Mouse (Mus musculus) stomach, postnatal 0 days (tissue): ENCODE results near the gene Tub. TPM values are rescaled to one million over a fixed set of nuclear protein-coding genes. Genes with fewer than 3 reads are reported as not detected.
A peak's percentile ranks its signal among the peaks of the same experiment; 100 is the strongest.

ENCODE experiments used
- ATAC-seq: fragments of 200-750 bp; cut with Nextera tagmentation; 2 replicates; pipeline ENCODE4 v1.8.0; 2017; ENCODE audit not compliant: low FRiP score, low TSS enrichment
- DNase-seq: peaks from one replicate; pipeline ENCODE4 v3.0.0-alpha.2; 2016; ENCODE audit warnings: low spot score
- H3K27ac ChIP-seq: fragments of 300-500 bp; sonication (generic); replicated peaks from 2 replicates; pipeline ENCODE4 v1.5.1; 2014; ENCODE audit warnings: mild to moderate bottlenecking, control low read depth
- H3K27me3 ChIP-seq: fragments of 300-500 bp; sonication (generic); 2 replicates; pipeline ENCODE4 v1.6.1; 2014; ENCODE audit warnings: low read length; ENCODE audit not compliant: control insufficient read depth, insufficient read depth
- H3K36me3 ChIP-seq: fragments of 300-500 bp; sonication (generic); 2 replicates; pipeline ENCODE4 v1.6.1; 2014; ENCODE audit warnings: low read length, mixed read lengths; ENCODE audit not compliant: control insufficient read depth, insufficient read depth
- H3K4me1 ChIP-seq: fragments of 300-500 bp; sonication (generic); replicated peaks from 2 replicates; pipeline ENCODE4 v1.6.1; 2014; ENCODE audit warnings: antibody characterized with exemption; ENCODE audit not compliant: control insufficient read depth, insufficient read depth
- H3K4me2 ChIP-seq: fragments of 300-500 bp; sonication (generic); replicated peaks from 2 replicates; pipeline ENCODE4 v1.6.1; 2014; ENCODE audit warnings: low read depth, mild to moderate bottlenecking, control low read depth, moderate library complexity
- H3K4me3 ChIP-seq: fragments of 300-500 bp; sonication (generic); 2 replicates; pipeline ENCODE4 v1.5.1; 2014; ENCODE audit warnings: low read depth, low read length, control low read depth
- H3K9ac ChIP-seq: fragments of 300-500 bp; sonication (generic); 2 replicates; pipeline ENCODE4 v1.6.1; 2014; ENCODE audit warnings: mild to moderate bottlenecking, low read length, control low read depth, mixed read lengths
- H3K9me3 ChIP-seq: fragments of 300-500 bp; sonication (generic); 2 replicates; pipeline ENCODE4 v1.6.1; 2016; ENCODE audit warnings: low read length; ENCODE audit not compliant: control insufficient read depth
- CTCF ChIP-seq: IDR thresholded peaks from 2 replicates; pipeline ENCODE4 v1.5.1; 2016; ENCODE audit warnings: antibody characterized with exemption, low read depth, mild to moderate bottlenecking, moderate library complexity
- EP300 ChIP-seq: optimal IDR thresholded peaks from 2 replicates; pipeline ENCODE3; 2016; ENCODE audit warnings: antibody characterized with exemption
- WGBS: fragments of 180-500 bp; shearing (Covaris S2); extraction: QIAGEN DNeasy Blood & Tissue Kit; methylation state at CpG from one replicate; pipeline ENCODE4 v1.1.7; 2014; 5-methylcytosine and 5-hydroxymethylcytosine counted together
- polyA plus RNA-seq: library from polyadenylated mRNA; unstranded; fragments of >200 nt; fragmentation: Nextera tagmentation; extraction: Ambion mirVana; gene quantifications from 2 replicates; pipeline ENCODE4 v1.2.1, GENCODE M21; 2015

Tub gene
- polyA plus RNA-seq, 1 experiment from 2014 or later: 0.90 TPM

DNA sequence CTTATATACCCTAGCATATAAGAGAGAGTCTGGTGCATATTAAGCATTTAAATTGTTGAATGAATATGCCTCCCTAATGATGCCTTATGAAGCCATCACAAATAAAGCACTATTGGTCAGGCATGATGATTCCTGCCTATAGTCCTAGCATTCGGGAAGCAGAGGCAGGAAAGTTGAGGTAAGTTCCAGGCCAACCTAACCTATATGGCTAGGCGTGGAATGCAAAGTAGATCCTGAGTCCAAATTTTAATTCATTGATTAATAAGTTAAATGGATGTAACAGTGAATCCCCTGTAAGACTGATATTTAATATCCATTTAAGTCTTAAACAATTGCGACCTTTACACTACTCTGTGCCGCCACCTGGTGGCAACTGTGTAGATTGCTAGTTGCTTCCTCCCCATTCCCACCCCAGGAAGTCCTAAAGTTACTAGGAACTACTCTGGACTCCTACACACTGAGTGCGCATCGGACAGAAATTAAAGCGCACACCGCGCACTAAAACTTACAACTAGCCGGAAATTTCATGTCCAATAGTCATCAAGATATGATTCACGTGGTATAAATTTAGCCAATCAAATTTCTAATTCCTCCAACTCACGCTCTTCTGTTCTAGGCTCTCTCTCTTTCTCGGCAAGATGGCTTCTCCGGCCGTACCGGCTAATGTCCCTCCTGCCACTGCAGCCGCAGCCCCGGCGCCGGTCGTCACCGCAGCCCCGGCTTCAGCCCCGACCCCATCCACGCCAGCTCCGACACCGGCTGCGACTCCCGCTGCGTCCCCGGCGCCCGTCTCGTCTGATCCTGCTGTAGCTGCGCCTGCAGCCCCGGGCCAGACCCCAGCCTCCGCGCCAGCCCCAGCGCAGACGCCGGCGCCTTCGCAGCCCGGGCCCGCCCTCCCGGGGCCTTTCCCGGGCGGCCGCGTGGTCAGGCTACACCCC, 16.1 kb upstream of the Tub start, which contains the start of gene Eif3f:
Gene Eif3f, plus strand, starts transcription at position 624 of the 938 bp plus-strand sequence.
- peak within 1 kb of the TSS; percentile 99 for H3K4me3 ChIP-seq
- peak within 1 kb of the TSS; percentile 96 for H3K9ac ChIP-seq
- TF ChIP-seq CTCF (peak; percentile 96), EP300 (no peak)
- WGBS: 1% methylated on average over 50 of the region's 50 CpGs
- peaks cover 7% of the 10 kb centered on the region for H3K36me3 ChIP-seq
- H3K27ac ChIP-seq: peak within 1 kb of the TSS; percentile 84
- H3K9me3 ChIP-seq: no peaks in the 10 kb centered on the region
- no peaks in the 10 kb centered on the region for H3K27me3 ChIP-seq
- peak within 1 kb of the TSS; percentile 85 for H3K4me2 ChIP-seq
- ATAC-seq: peak; percentile 99
- H3K4me1 ChIP-seq: peaks cover 5% of the 10 kb centered on the region
- peak; percentile 93 for DNase-seq

DNA sequence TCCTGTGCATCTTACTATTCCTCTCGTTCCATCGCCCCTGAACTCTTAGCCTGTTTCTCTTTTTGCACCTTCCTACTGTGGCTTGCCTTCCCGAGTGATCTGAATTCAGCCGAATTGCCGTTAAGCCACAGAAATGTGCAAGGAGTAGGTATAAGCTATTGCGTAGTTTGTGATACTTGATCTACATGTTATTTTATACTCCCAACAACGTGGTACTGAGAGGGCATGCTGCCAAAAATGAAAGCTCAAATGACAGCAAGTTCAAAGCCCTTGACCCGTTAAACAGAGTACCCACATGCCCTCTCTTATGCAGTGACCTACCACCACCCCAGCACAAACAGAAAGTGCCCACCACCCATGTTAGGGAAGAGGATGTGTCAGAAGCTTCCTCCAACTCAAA, 15.3 kb upstream of the Tub start:
- 2% methylated on average over 8 of the region's 8 CpGs for WGBS
- TF ChIP-seq CTCF (no peak), EP300 (no peak)
- H3K4me3 ChIP-seq: peak overlapping the region; percentile 99
- H3K9me3 ChIP-seq: no peaks in the 10 kb centered on the region
- H3K27me3 ChIP-seq: no peaks in the 10 kb centered on the region
- H3K4me2 ChIP-seq: peak overlapping the region; percentile 85
- no peak for DNase-seq
- H3K9ac ChIP-seq: peak overlapping the region; percentile 96
- H3K4me1 ChIP-seq: peaks cover 5% of the 10 kb centered on the region
- H3K27ac ChIP-seq: peak overlapping the region; percentile 84
- no peak for ATAC-seq
- H3K36me3 ChIP-seq: peaks cover 7% of the 10 kb centered on the region

- no peak for DNase-seq
- TF ChIP-seq EP300 (no peak), CTCF (no peak)
- Histone ChIP-seq H3K9me3 (no peaks in the 10 kb centered on the region), H3K4me3 (peak overlapping the region; percentile 99), H3K27me3 (no peaks in the 10 kb centered on the region), H3K9ac (peak overlapping the region; percentile 96; the same call in 1 of the 2 replicates), H3K4me1 (peaks cover 5% of the 10 kb centered on the region), H3K36me3 (peaks cover 10% of the 10 kb centered on the region), H3K4me2 (peak overlapping the region; percentile 85), H3K27ac (no peak overlapping the region)
- no peak for ATAC-seq
- 78% methylated on average over 7 of the region's 7 CpGs for WGBS
These were observed 14.7 kb upstream of the Tub start for GRCm38 (mm10) chr7:108935411-108935810.

DNA sequence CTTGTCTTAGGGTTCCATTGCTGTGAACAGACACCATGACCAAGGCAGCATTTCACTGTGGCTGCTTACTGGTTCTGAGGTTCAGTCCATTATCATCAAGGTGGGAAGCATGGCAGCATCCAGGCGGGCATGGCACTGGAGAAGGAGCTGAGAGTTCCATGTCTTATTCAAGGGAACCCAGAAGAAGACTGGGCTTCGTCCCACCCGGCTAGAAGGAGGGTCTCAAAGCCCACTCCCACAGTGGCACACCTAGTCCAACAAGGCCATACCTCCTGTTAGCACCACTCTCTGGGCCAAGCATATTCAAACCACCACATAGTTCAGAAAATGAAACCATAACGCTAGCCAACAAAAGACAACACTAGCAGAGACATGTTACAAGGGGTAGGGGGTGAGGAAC, 13.5 kb upstream of the Tub start:
- H3K9ac ChIP-seq: no peak overlapping the region
- TF ChIP-seq CTCF (no peak), EP300 (no peak)
- 89% methylated on average over 4 of the region's 4 CpGs for WGBS

DNA sequence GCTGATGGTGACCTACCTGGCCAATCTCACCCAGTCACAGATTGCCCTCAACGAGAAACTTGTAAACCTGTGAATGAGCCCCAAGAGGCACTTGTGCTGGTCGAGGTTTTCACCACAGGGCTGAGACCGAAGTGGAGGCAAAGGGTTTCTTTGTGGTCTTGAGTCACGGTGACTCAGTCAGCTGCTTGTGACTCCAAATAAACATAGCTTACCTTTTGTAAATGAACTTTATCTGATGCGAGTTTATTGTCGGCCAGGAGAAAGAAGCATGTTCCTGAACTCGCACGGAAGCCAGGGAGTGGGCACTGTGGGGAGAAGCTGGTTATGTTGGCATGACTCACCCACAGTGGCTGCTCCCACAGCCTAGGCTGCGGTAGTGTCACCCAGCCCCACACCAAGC, 8.7 kb upstream of the Tub start:
- ATAC-seq: peak; percentile 95
- TF ChIP-seq EP300: no peak
- no peak for TF ChIP-seq CTCF
- DNase-seq: peak; percentile 46
- H3K9me3 ChIP-seq: no peaks in the 10 kb centered on the region
- no peaks in the 10 kb centered on the region for H3K4me1 ChIP-seq
- WGBS: 74% methylated on average over 9 of the region's 9 CpGs
- H3K27ac ChIP-seq: 0 out of 2 replicates have a peak overlapping the region, but pooled peaks have one; percentile 8
- peaks cover 24% of the 10 kb centered on the region for H3K36me3 ChIP-seq
- no peak overlapping the region for H3K9ac ChIP-seq
- H3K4me2 ChIP-seq: no peak overlapping the region
- no peak overlapping the region for H3K4me3 ChIP-seq
- no peaks in the 10 kb centered on the region for H3K27me3 ChIP-seq

More for the DNA sequence above, 13.5 kb upstream of the Tub start:
- Histone ChIP-seq H3K4me3 (no peak overlapping the region), H3K27ac (no peak overlapping the region), H3K4me2 (no peak overlapping the region), H3K36me3 (peaks cover 21% of the 10 kb centered on the region), H3K9me3 (no peaks in the 10 kb centered on the region), H3K27me3 (no peaks in the 10 kb centered on the region), H3K4me1 (peaks cover 5% of the 10 kb centered on the region)
- ATAC-seq (no peak), DNase-seq (no peak)

DNA sequence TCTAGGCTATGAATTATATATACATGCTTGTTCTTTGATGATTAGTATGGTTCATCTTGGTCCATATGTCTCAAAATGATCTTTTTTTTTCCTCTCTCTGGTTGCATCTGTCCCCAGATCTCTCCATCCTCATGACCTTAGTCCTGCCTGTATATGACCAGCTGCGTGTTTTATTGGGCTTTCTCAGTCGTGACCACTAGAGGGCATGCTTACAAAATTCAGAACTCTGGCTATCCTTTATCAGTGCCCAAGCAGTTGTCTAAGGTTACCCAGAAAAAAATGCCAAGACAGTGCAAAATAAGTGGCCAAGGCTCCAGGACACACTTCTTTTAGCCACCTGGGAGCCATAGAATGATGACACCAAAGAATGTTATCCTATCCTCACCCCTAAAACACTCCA, 6.1 kb upstream of the Tub start:
- Histone ChIP-seq H3K27ac (no peak overlapping the region), H3K27me3 (no peaks in the 10 kb centered on the region), H3K4me3 (no peak overlapping the region), H3K9me3 (no peaks in the 10 kb centered on the region), H3K36me3 (peaks cover 17% of the 10 kb centered on the region), H3K4me2 (no peak overlapping the region), H3K4me1 (no peaks in the 10 kb centered on the region), H3K9ac (no peak overlapping the region)
- DNase-seq (peak; percentile 45), ATAC-seq (0 out of 2 replicates have a peak, but pooled peaks have one; percentile 35)
- TF ChIP-seq CTCF (peak; percentile 81), EP300 (no peak)
- WGBS: 7% methylated on average over 2 of the region's 2 CpGs
